Mouse (Mus musculus) adrenal gland (tissue): Measurements from ENCODE around the gene Zic1.

Experiments used
- intact Hi-C: fragments of 180-260 bp; cut with DNase I; formaldehyde crosslinking; loops from one replicate; pipeline ENCODE4 v1.15.1; 2025

Zic1 gene

DNA sequence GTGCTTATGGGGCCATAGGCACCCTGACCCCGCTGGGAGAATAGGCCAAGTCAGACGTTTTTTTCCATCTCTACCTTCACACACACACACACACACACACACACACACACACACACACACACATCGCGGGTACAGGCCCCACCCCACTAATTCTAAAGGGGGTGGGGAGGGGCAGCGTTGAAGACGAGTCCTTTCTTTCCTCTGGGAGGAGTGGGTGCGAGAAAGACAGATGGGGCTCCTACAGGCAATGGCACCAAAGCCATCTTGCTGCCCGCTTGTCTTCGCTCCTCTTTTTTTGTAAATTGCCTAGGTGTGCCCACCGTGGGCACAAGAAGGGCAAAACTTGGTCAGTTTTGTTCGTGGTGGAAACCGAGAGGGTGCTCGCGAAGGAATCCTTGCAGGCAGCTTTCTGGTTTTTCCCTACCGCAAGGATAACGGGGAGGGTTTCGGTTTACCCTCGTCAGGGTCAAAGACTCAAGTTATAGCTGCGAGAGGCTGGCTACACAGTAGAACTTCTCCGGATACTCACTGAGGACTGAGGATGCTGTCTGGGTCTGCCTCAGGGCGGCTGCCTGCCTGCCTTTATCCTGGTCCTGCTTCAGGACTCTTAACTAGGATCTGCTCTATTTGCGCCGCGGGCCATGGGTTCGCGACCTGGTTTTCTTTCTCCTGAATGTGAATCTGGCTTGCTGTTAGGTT lies 3.8 kb upstream of the Zic1 start:
- intact Hi-C loops, result no loop called here

DNA sequence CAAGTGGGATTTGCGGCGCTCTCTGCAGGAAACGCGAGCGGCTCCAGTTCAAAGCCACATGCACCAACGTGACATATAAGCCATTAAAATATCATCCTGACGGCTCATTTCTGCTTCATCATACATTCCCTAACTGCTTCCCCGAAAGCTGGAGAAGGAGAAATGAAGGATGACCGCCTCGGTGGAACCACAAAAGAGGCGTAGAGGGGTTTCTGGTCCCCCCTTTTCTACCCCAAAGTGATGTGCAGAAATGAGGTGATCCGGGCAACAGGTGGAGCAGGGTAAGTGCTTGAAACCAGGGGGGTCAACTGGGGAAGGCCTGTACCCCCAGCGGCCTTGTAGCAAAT lies 3.3 kb upstream of the Zic1 start:
- intact Hi-C loops, result no loop called here

DNA sequence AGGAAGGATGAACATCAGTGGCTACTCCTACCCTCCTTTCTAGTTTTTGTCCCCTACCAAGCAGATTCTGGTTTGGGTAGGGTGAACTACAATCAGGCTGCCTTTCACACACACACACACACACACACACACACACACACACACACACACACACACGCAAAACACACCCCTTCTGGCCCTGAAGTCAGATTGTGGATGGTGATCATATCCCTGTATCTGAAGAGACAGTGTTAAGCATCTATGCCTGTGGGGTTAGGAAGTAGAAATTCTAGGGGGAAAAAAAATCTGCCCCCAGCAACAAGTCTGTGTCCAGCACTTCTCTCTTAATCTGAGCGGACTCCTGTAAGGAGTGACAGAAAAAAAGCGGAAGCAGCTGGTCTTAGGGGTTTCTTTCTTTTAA lies 2.5 kb upstream of the Zic1 start:
- intact Hi-C loops, result no loop called here

DNA sequence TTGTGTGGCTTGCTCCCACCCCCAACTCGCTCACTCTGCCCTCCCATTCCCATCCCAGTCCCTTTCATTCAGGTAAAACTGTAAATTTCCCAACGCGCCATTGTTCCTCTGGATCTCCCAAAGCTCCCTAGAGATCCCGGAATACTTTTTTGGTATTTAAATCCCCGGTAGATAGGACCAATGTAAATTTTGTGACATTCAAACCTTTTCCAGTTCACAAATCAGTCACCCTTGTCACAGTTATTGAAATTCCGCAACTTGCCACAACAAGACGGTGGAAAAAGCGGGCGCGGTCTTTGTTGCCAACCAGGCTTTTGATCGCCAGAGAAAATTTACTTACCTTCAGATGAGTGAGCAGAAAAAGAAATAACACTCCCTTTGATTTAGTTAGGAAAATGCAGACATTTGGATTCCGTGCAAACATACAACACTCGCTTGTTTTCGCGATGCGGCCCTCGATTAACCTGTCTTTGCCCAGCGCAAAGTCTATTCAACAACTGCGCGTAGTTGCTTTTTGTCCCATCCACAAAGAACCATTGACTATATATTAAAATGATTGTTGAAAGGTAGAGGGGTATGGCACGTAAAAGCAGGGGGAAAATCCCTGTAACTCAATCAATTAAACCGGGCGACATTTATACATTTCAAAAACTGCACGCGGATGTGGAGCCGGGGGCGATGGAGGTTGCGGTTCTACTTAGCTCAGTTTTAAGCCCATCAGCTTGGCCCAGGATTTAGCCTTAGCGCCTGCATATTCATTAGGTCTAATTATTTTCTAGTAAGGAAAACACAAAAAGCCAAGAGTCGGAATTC lies 1.6 kb upstream of the Zic1 start:
- intact Hi-C loops, result no loop called here

DNA sequence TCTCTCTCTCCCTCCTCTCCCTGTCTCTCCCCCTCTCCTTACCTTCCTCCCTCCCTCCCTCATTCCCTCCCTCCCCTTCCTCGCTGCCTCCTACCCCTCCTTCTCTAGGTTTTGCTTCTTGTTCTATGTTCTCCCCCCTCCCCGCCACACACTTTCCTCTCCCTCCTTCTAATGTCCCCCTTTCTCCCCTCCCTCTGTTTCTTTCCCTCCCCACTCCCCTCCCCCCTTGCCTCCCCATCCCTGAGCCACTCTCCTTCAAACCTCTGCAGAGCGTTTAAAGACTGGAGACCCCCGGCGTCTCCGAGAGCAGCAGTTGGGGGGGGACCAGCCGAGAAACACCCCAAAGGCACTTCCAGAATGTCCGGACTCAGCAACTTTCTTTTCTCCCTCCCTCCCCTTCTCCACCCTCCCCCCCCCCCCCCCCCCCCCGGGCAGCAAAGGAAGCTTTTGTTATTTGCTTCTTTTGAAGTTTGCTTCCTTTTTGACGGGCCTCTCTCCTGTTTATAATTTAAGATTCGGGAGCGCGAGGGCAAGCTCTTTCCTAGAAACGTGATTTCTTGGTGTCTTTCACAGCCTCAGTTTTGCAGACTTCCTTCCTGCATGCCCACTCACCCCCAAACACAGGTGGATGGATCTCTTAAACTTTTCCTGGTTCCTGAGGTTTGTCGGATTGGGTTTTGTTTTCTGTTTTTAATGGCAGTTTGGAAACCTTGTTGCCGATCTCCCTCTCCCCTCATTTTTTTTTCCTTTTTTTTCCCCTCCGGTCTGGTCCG lies 802 bp upstream of the Zic1 start:
- intact Hi-C loops, result no loop called here

DNA sequence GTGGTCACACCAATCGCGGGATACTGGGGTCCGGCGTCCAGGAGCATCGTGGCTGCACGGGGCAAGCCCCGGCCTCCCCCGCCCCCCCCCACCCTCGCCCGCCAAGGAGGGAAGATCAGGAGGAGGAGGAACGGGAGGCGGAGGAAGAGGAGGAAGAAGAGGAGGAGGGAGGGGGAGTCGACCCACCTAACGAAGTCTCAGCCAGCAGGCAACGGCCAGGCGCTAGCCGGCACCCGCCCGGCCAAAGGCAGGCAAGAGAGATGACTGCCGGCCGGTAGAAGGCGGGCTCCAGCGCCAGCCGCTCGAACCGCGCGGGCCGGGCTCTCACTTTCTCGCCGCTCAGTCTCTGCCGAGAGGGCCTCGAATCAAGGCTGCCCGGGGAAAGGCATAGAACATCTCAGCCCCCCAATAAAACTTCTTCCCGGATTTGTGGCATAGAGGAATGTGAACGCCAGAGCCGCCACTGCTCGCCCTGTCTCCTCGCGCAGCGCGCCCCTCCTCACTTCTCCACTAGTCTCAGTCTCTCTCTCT lies 574 bp downstream of the Zic1 start:
- intact Hi-C loops, result no loop called here

DNA sequence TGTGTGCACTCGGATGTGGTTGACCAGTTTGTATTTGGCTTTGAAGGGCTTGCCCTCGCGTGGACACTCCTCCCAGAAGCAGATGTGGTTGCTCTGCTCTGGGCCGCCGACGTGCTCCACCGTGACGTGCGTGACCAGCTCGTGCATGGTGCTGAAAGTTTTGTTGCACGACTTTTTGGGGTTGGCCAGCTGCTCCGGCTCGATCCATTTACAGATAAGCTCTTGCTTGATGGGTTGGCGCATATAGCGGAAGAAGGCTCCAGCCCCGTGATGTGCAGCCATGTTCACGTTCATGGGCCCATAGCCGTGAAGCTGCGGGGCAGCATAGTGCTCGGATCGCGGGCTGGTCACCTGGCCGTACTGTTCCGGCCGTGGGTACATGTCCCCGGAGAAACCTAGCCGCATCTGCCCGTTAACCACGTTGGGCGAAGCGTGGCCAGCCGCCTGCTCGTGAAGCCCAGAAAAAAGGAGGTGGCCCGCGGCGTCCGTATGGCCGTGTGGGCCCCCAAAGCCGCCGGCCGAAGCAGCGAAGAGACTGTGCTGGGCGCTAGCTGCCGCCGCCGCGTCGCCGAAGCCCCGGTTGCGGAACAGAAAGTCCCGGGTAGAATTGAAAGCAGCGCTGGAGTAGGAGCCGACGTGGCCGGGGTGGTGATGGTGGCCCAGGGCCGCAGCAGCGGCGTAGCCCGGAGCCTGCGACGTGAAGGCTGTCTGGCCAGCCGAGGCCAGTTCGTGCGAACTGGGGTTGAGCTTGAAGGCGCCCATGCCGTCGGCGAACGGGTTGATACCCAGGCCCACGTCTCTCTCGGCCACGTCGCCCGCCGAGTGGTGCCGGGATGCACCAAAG lies 1.3 kb downstream of the Zic1 start:
- intact Hi-C loops, result no loop called here

DNA sequence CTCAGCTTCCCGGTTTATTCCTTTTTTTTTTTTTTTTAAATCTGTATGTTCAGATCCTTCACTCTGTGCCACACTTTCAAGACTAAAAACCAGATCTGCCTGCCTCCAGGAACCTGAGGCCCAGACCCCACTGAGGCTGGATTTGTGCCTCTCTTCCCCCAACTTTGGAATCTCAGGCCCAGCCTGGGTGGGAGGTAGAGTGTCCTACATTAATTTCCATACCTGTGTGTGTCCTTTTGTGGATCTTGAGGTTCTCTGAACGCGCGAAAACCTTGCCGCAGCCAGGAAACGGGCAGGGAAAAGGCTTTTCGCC lies 1.8 kb downstream of the Zic1 start:
- intact Hi-C loops, result no loop called here

DNA sequence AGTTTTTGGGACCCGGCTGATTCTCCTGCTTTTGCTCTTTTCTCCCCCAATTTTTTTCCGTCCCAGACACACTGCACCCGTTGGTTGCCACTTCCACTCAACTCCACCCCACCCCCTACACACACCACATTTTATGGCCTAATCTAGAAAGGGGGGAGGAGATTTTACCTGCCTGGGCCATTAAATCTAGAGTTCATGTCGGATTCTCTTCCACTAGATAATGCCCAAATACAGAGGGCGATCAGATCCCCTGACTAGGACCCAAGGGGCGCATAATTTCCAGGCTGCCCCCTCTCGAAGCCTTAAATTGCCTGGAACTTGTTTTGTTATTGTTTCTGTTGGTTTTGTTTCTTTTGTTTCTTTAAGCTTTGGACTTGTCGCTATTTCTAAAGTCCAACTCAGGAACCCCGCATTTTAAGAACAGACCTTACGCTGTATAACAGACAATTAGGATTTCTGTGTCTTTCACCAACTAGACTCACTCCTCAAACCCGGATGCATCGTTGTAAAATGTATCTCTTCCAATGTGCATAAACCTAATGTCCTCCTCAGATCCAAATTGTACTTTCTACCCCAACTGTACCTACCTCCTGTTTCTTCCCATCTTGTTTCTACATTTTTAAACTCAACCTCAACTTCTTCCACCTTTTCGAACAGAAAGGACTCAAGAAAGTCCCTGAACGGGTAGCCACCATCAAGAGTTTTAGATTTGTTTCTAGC lies 2.4 kb downstream of the Zic1 start:
- intact Hi-C loops, result no loop called here

DNA sequence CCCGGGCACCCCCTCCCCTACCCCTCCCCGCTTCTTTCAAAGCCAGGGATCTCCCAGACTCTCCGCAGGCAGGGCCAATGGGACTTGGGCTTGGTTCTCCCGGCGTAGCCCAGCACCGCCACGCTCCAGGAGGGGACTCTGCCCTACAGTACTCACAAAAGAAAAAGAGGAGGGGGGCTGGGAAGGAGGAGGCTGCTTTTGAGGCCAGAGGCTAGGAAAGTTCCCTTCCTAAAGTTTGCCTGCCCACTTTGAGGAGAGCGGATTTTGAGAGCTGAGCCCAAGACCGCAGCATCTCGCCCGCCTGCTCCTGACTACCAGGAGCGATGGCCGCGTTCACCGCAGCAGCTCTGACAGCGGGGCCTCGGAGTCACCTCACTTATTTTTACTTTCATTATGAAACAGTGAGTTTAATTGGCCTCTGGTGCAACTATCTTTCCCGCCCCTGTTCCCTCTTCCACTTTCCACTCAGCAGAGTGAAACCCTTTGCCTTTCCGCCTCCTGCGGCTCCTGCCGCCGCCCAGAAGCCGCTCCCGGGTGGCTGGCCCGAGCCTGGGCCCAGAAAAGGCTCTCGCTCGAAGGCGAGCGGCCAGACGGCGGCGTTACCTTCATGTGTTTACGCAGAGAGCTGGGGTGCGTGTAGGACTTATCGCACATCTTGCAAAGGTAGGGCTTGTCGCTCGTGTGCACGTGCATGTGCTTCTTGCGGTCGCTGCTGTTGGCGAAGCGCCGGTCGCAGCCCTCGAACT lies 3.6 kb downstream of the Zic1 start, which contains the start of gene Zic4:
Gene Zic4 (plus strand): TSS at position 558 of the 746 bp plus-strand sequence.
- intact Hi-C loops, result no loop called here

DNA sequence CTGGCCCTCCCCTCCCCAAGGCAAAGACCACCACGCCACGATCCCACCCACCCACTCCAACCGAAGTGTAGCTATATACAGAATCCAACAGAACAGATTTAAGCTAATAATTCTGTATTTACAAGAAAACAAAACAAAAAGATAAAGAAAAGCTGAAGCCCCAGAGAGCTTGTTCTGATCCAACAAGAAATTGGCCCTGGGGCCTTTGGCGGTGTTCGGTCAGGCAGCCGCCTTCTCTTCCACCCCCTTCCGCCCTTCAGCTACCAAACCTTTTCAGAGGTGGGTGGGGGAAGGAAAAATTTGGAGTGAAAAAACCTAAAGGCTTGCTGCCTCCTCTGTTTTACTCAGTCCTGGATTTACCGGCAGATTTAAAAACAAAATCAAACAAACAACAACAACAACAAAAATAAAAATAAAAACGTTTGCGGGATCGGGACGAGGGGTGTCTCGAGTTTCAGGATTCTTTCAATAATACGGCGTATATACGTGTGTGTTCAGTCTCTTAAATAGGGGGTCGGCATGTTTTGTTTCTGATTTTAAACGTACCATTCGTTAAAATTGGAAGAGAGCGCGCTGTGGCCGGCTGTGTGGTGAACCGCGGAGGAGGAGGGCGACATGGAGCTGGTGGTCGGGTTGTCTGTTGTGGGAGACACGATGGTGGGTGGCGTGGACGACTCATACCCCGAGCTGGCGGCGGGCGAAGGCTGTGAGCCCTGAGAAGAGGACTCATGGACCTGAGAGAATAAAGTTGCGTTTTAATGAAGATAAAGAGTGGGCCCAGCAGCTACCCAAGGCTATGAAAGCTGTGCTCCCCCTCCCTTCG lies 4.4 kb downstream of the Zic1 start:
- intact Hi-C loops, result no loop called here

DNA sequence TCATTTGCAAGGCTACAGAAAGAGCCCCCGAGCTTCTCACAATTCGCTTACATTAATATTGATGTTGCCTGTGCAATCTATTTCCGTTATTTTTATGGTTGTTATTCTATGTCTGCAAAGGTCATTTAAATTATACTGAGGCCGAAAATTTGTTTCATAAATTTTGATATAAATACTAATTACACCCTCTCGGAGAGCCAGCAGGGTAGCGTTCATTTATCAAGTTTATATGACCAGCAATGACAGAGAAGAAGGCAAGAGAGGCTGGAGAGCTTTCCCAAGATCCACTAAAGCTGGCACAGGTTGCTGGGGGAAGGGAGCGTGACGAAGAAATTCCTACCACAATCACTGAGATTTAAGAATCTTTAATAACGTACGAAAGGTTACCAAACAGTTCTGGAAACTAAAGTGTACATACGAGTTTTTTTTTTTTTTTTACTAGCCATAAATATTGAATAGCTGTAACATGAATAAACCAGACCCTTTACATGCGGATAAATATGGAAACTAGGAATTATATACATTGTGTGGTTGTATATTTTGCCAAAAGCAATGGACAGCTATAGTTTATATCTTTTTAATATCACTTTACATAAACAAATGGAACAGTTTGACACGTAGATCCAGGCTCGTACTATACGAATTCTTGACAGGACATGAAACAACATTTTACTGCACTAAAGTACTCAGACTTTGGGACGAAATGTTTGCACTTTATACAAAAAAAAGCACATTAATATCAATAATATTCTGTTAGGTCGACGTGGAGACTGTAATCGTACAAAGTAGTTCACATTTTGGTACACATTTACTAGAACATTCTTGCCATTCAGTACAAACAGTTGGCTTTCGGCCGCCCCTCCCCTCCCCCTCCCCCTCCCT lies 5.2 kb downstream of the Zic1 start:
- intact Hi-C loops, result no loop called here

DNA sequence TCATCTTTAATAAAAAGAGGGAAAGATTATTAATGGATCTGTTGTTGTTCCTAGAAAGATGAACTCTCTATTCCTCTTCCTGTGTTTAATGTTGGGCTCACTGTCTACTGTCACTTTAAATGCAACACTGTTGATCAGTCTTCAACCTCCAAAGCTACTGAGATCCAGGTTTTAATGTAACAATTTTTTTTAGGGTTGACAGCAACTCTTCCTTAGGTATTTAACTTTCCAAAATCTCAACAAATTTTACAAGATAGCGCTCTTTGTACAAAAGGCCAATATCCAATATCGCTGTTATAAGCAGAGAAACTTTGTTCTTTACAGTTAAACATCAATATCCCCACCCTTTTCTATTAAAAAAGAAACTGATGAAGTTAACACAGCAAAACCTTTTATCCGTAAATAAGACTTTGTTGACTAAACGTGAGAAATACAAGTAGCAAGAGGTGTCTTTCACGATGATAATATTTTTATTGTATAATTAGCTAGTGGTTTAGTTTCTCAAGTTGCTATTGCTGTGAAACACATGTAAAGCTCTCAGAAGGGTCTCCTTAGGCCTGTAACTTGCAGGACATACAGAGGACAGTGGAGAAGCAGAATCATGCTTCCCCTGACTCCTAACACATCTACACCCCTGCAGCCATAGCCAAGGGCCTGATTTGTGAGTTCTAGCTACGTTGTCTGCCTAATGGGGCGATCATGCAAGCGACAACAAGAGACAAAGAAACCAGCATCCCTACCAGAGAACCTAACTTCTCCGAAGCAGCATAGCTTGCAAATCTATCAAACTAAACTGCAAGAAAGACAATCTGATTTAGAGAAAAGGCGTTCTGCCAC lies 6.5 kb downstream of the Zic1 start:
- intact Hi-C loops, result no loop called here

DNA sequence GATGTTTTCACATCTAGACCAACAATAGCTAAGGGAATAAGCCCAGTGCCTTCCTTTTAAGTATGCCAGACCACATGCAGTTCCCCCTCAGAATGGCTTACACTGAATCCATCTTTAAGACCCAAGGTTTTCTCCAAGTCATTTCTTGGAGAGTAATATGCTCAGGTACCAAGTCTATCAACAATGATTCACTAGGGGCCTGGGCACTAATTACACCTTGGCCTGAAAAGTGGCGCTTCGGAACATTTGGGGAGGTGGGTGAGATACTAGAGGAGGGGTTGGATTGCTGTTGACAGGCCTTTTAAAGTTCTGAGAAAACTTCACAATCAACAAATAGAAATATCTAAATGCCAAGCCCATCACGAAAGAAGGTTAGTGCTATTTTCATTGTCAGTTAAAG lies 8.3 kb downstream of the Zic1 start:
- intact Hi-C loops, result no loop called here

DNA sequence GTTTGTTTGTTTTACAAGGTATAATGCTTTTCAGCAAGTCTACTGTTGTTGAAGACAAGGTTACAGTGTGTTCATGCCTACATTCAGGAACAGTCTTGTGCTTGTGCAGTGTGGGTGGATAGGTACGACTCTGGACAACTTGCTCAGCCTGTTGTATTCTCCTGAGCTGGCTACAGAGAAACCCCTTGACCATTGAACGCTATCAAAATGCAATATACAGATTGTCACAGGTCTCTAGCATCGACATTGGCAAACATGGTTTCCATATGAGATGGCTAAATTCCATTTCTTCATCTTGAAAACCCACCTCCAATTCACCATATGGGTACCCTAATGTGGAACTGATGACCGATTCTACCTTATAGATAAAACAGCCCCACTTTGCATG lies 9.3 kb downstream of the Zic1 start:
- intact Hi-C loops, result no loop called here

DNA sequence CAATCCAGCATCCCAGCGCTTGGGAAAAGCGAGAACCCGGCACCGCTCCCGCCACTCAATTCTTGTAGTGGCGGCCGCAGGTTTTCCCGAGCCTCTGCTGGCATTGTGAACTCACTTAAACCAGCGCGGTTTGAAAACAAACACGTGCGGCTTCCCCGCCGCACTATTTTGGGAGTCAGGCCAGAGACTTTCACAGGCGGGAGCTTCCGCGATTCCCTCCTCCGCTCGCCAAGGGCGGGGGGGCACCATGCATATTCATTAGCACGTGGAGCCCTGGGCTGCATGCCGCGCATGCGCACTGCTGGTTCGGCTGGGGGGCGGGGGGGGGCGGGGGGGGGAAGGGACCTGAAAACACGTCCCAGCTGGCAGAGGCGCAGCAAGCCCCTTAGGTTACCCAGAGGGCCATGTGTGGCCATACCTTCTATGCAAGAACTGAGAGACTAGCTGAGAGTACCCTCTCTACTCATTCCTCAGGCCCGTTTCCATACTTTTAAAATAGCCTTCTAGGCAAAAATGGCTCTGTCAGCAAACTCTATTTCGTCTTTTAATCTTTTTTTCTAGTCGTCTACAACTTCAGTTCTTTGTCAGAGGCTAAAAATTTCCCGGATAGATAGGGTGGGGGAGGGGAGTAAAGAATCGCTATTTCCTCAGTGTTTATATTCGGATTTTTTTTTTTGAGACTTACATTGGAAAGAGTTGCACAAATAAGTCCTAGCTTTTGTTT lies 9.8 kb downstream of the Zic1 start:
- intact Hi-C loops, result no loop called here

DNA sequence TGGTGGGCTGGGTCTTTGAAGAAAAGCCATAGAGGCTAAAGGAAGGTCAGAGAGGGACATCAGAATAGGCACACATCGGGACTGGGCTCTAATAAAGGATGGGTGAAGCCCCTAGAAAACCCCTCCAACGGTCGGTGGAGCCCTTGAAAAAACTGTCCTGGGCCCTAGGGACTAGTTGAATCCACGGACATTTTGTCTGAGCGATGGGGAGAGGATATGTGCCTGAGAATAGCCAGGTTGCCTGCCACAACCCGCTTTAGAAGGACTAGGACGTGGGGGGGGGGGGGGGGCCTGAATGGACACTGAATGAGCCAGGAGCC lies 10.4 kb downstream of the Zic1 start:
- intact Hi-C loops, result no loop called here
